ENCODE assay signal across 20 mouse cellular contexts in the genomic region with DNA sequence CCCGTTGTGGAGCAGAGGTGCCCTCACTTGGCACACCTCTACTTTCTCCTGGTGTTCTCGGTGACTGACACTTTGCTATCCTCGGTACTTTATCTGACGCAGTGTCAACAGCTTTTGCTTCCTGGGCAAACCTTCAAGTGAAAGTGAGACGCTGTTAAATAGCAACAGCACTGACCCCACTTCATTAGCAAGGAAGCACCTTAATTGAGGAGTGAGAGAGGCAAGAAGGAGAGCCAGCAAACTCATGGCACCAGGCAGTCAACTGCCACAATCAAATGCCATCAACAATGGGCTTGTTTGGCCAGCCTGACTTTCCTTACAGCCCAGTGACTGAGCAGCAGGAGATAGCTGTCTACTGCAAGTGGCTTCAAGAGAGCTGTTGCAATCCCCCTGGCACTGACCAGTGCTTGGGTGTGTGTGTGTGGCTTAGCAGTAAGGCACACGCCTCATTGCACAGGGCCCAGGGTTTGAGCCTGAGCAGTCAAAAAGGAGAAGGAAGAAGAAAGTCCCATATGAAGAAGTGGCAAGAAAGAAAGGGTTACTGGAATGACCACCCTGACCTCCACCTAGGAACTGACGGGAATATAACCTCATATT.
A peak's percentile ranks its signal among the peaks of the same experiment; 100 is the strongest.
DNase-seq lines count a peak whose midpoint lies in the region; ATAC-seq and TF ChIP-seq lines count a peak whose summit lies in the region.
"Had no signal": no experiment of that assay in that cellular context is flagged by ENCODE, and none has a peak within 500 bp of the region (broad histone marks: within the 10 kb centered on the region; RNA-seq: fewer than 3 reads in every experiment).

No protein-coding gene starts in this region.

- H3K9ac ChIP-seq in heart, embryonic 13.5 days, result no peak overlapping the region
- H3K9ac ChIP-seq in lung, postnatal 0 days (replicated peaks; ENCODE audit: low read depth), result no peak overlapping the region
- no peak overlapping the region for H3K9ac ChIP-seq in forebrain, embryonic 14.5 days (ENCODE audit: low read length)
- H3K9ac ChIP-seq: liver, embryonic 13.5 days; neural tube, embryonic 15.5 days had no signal

- no peaks in the 10 kb centered on the region for H3K9me3 ChIP-seq in heart, embryonic 13.5 days
- no peaks in the 10 kb centered on the region for H3K9me3 ChIP-seq in lung, postnatal 0 days (ENCODE audit: low read length)
- H3K9me3 ChIP-seq in forebrain, embryonic 14.5 days (replicated peaks; ENCODE audit: control insufficient read depth, low read length), result no peaks in the 10 kb centered on the region
- H3K9me3 ChIP-seq: embryonic facial prominence, embryonic 10.5 days; liver, embryonic 13.5 days; neural tube, embryonic 15.5 days had no signal

- peak; percentile 52; the same call in 1 of the 2 replicates for ATAC-seq in common myeloid progenitor, adult 5-6 weeks (replicated peaks; ENCODE audit: low read depth, poor library complexity, severe bottlenecking)
- no peak for ATAC-seq in heart, embryonic 13.5 days (ENCODE audit: extremely low read depth, insufficient number of reproducible peaks, low FRiP score, low TSS enrichment)
- ATAC-seq in lung, postnatal 0 days, result peak; percentile 51; the same call in 1 of the 2 replicates
- ATAC-seq in forebrain, embryonic 14.5 days, result no peak
- ATAC-seq: forebrain, embryonic 16.5 days had no signal

- no peak overlapping the region for H3K27ac ChIP-seq in heart, embryonic 13.5 days (replicated peaks)
- H3K27ac ChIP-seq in lung, postnatal 0 days (ENCODE audit: low read length), result no peak overlapping the region
- H3K27ac ChIP-seq in forebrain, embryonic 14.5 days (ENCODE audit: low read depth, low read length), result no peak overlapping the region
- H3K27ac ChIP-seq: embryonic facial prominence, embryonic 10.5 days; liver, embryonic 13.5 days; neural tube, embryonic 15.5 days; stomach, postnatal 0 days had no signal

- H3K4me3 ChIP-seq in heart, embryonic 13.5 days, result no peak overlapping the region; the same call in 1 of the 2 replicates
- H3K4me3 ChIP-seq in lung, postnatal 0 days (ENCODE audit: low read depth, low read length), result no peak overlapping the region
- no peak overlapping the region for H3K4me3 ChIP-seq in forebrain, embryonic 14.5 days (ENCODE audit: low read depth, low read length)
- H3K4me3 ChIP-seq: embryonic facial prominence, embryonic 10.5 days; erythroblast, embryonic 14.5 days; liver, embryonic 13.5 days; megakaryocyte, embryonic 14.5 days; neural tube, embryonic 15.5 days had no signal

- peak overlapping the region; percentile 32 for H3K4me2 ChIP-seq in heart, embryonic 13.5 days
- no peak overlapping the region for H3K4me2 ChIP-seq in lung, postnatal 0 days (replicated peaks; ENCODE audit: low read depth, low read length)
- no peak overlapping the region for H3K4me2 ChIP-seq in forebrain, embryonic 14.5 days (ENCODE audit: low read length)
- H3K4me2 ChIP-seq: liver, embryonic 13.5 days; neural tube, embryonic 15.5 days had no signal

- no peak for TF ChIP-seq EP300 in lung, postnatal 0 days (IDR thresholded peaks at IDR 0.05)

- intact Hi-C loops in gastrocnemius, postnatal 14 days (cut with DNase I; ENCODE audit: low total_unique reads), result no loop called here

- peaks cover 17% of the 10 kb centered on the region for H3K4me1 ChIP-seq in heart, embryonic 13.5 days
- H3K4me1 ChIP-seq in lung, postnatal 0 days (ENCODE audit: insufficient read depth, low read depth, low read length), result peaks cover 9% of the 10 kb centered on the region; the same call in 1 of the 2 replicates
- H3K4me1 ChIP-seq in forebrain, embryonic 14.5 days (ENCODE audit: control insufficient read depth, insufficient read depth, low read length), result no peaks in the 10 kb centered on the region
- H3K4me1 ChIP-seq: liver, embryonic 13.5 days; megakaryocyte, embryonic 14.5 days had no signal

- no peak for TF ChIP-seq CTCF in lung, postnatal 0 days (IDR thresholded peaks at IDR 0.05)

- H3K27me3 ChIP-seq in heart, embryonic 13.5 days (replicated peaks), result no peaks in the 10 kb centered on the region
- H3K27me3 ChIP-seq in lung, postnatal 0 days (replicated peaks; ENCODE audit: insufficient read depth, low read length), result no peaks in the 10 kb centered on the region
- no peaks in the 10 kb centered on the region for H3K27me3 ChIP-seq in forebrain, embryonic 14.5 days (replicated peaks; ENCODE audit: control insufficient read depth, insufficient read depth, low read length)
- H3K27me3 ChIP-seq: liver, embryonic 13.5 days; megakaryocyte, embryonic 14.5 days; neural tube, embryonic 15.5 days had no signal

- no peaks in the 10 kb centered on the region for H3K36me3 ChIP-seq in heart, embryonic 13.5 days
- no peaks in the 10 kb centered on the region for H3K36me3 ChIP-seq in lung, postnatal 0 days (ENCODE audit: insufficient read depth, low read length)
- H3K36me3 ChIP-seq in forebrain, embryonic 14.5 days (ENCODE audit: control insufficient read depth, insufficient read depth, low read length), result no peaks in the 10 kb centered on the region
- H3K36me3 ChIP-seq: embryonic facial prominence, embryonic 10.5 days; liver, embryonic 13.5 days; neural tube, embryonic 15.5 days had no signal

- WGBS in heart, embryonic 13.5 days, result 30% methylated on average over 7 of the region's 7 CpGs
- WGBS in lung, postnatal 0 days, result 34% methylated on average over 7 of the region's 7 CpGs
- 83% methylated on average over 7 of the region's 7 CpGs for WGBS in forebrain, embryonic 14.5 days

- DNase-seq in gastrocnemius, postnatal 25 days, result peak; percentile 46
- DNase-seq in gastrocnemius, postnatal 14 days, result no peak
- peak; percentile 36 for DNase-seq in lung, postnatal 0 days (ENCODE audit: low spot score)
- no peak for DNase-seq in cerebellum, adult 9-10 months
- DNase-seq in right cerebral cortex, adult 18-20 months, result no peak
- no peak for DNase-seq in forebrain, embryonic 14.5 days (ENCODE audit: low spot score)
- DNase-seq: cerebellum, postnatal 10 days; kidney, adult 8-10 months; layer of hippocampus, postnatal 36 days; liver, embryonic 13.5 days; retina, postnatal 1 day; thymus, postnatal 14 days had no signal

Comparison
In these comparisons a context has a peak if more than half of its experiments do, and no peak if none do; other contexts are left out.
1. DNase-seq: peak in gastrocnemius, postnatal 25 days (single experiment) and lung, postnatal 0 days (single experiment); none in gastrocnemius, postnatal 14 days (single experiment), cerebellum, adult 9-10 months (single experiment), right cerebral cortex, adult 18-20 months (single experiment) and forebrain, embryonic 14.5 days (single experiment).
2. ATAC-seq: peak in common myeloid progenitor, adult 5-6 weeks (single experiment) and lung, postnatal 0 days (single experiment); none in heart, embryonic 13.5 days (single experiment) and forebrain, embryonic 14.5 days (single experiment).